Mouse (Mus musculus) megakaryocyte, adult 5-6 weeks (primary cell): Measurements from ENCODE around the gene BC005537. TPM values are rescaled to one million over a fixed set of nuclear protein-coding genes. Genes with fewer than 3 reads are reported as not detected.
"Not testable (repeated sequence)": the region's sequence is repeated elsewhere in the genome, so short reads cannot be mapped to it uniquely, and the experiment has no call there.

Experiments used
- ATAC-seq: 2 replicates; pipeline ENCODE4 v1.8.0; 2016; ENCODE audit warnings: mild to moderate bottlenecking, inconsistent platforms; ENCODE audit not compliant: poor library complexity, severe bottlenecking
- total RNA-seq, 2 experiments: library from RNA; stranded (forward) in 1 of 2; stranded (reverse) in 1 of 2; fragments of 153-499, 151-499 nt in 1 of 2; fragments of 221-1000, 200-1000 nt in 1 of 2; gene quantifications; 2 replicates each; pipeline versions ENCODE4 v1.2.3 to v1.2.4; 2015 to 2017

BC005537 gene
- 222 and 241 TPM in 2 replicates for total RNA-seq (2015)
- total RNA-seq (2017), result 97.2 and 116 TPM in 2 replicates

DNA sequence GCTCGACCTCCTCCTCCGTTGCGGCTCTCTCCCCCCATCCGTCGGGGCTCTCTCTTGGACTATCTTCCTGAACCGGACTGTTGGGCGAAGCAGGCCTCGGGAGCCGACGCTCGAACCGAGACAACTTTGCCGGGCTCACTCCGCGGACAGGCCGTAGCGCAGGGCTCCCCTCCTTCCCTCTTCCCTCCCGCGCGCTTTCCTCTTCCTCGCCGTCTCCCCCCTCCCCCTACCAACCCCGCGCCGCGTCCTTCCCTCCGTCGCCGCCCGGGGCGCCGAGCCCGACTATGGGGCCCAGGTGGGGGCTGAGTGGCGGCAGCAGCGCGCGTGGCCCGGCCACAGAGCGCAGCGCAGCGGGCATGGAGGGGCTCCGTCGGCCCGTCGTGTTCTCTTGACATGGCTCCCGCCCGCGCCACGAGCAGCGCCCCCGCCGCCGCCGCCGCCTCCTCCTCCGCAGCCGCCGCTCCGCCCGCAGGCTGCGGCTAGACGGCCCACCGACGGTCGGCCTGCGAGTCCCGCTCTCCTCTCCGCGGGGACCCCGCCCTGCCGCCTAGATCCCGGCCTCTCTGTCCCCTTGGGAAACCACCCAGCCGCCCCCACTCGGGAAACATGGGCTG is at the start of gene BC005537:
BC005537 (plus strand) TSS at position 350 of the 614 bp plus-strand sequence.
- peak; percentile 58 for ATAC-seq

DNA sequence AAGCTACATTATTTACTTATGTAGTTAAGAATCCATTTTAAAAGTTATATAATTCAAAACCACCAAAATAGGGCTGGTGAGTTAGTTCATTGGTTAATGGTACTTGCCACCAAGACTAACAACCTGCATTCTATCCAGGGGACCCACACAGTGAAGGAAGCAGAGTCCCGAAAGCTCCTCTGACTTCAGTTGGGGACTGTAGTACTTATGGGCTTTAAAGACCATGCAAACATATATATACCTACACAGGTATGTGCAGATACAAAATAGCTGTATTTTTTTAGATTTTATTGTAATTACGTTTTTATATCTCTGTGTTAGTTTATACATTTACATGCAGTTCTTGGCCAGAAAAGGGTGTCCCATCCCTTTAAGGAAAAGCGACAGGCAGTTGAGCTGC is 44.7 kb upstream of the BC005537 start:
- ATAC-seq, result no peak

DNA sequence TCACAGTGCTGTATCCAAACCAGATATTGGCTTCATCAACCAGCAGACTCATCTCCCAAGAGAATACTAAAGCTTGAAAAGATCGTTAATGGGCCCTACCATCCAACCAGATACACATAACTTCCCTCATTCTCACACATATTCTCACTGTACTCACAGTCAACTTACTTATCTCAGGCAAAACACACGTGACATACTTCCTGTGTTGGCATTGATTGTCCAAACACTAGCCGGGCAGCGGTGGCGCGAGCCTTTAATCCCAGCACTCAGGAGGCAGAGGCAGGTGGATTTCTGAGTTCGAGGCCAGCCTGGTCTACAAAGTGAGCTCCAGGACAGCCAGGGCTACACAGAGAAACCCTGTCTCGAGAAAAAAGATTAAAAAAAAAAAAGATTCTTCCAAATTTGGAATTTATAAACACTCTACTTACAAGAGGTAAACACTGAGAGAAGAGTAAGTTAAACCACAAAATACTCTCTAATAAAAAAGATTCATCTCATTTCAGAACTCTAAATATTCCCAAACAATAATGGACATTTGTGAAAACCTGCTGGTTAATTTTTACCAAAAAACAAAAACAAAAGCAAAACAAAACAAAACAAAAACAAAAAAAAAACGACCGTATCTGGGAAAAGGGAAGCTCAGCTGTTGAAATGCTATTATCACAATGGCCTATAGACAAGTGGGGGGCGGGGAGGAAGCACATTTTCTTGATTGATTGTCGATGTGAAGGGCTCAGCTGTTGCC is 43.5 kb upstream of the BC005537 start:
- ATAC-seq, result no peak

DNA sequence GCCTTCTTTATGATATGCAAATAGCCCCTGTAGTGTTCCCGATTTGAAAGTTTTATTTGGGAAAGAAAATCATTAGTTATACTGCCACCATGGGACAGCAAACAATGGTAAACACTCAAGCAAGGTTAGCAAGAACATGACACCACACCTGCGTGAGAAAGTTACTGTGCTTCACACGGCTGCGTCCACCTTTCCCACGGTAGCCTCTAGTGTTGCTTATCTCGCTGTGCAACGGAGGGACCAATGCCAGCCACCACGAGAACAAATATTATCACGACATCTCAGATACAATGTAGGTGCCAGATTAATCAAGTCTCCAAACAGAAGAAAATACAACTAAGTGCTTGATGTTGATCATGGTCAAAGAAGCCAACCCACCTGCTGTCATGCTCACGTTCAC is 42.0 kb upstream of the BC005537 start:
- ATAC-seq, result no peak

DNA sequence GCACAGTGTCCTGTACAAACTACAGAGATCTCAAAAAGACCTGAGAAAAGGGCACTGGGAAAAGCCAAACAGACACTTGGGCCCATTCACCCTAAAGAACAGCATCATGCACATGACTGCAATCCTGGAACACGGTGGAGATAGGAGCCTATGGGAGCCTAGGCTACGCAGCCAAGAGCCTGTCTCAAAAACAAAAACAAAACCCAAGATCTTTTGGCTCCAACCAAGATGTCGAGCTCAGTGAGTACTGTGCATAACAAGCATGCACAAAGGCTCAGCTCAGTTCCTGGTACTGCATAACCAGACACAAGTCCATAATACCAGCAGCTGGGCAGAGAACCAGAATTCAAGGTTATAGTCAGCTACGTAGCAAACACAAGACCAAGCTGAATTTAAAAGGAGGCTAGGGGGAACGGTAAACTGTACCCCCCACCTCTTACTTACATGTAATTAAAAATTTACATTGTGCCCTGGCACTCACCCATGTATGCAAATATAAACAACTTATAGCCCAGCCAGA is 41.0 kb upstream of the BC005537 start:
- ATAC-seq, result no peak

DNA sequence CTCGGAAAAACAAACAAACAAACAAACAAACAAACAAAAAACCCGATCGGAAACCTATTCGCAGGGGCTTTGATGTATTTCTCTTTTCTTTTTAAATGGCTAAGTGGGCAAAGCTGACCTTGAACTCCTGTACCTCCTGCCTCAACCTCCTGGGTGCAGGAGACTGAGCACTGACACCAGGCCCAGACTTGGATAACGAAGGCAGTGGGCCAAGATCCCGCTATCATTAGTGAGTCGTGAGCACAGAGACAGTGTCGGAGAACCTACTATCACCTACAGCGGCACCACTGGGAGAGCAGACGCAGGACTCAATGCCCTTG is 40.4 kb upstream of the BC005537 start:
- ATAC-seq, result peak; percentile 39

DNA sequence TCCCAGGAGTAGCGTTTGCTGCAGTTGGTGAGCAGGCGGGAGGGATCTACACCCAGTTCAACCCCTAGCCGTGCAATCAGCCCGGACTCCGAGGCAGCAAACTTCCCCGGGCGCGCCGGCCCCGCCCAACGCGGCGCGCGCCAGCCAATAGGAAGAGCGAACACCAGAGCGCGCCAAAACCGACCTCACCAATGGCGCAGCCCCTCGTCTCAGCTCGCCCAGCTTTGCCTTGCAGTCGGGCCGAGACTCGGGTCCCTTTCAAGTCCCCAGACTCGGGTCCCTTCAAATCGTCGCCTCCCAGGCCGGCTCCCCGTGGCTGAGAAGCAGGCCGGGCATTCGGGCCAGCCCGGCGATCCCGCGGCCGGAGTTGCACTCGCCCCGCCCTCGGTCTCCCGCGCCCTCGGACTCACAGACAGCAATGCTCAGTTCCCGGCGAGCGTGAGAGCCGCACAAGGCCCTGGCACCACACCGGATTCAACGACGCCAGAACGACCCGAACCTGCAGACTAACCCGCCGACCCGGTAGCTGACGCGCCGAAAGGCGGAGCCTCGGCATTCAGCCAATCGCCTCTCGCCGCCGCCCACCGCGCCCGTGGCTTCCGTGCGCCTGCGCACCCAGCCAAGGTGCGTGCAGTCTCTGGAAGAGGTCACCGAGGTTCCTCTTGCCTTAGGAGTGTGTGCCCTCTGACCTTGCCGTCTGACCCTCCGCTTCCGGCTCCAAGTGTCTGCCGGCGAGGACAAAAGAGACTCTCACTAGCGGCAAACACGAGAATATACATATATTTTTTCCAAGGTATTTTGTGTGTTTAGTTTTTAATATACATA is 39.8 kb upstream of the BC005537 start, which contains the start of gene Gmnn:
Gmnn (minus strand) TSS at position 521 of the 825 bp plus-strand sequence.
- ATAC-seq, result peak; percentile 94

DNA sequence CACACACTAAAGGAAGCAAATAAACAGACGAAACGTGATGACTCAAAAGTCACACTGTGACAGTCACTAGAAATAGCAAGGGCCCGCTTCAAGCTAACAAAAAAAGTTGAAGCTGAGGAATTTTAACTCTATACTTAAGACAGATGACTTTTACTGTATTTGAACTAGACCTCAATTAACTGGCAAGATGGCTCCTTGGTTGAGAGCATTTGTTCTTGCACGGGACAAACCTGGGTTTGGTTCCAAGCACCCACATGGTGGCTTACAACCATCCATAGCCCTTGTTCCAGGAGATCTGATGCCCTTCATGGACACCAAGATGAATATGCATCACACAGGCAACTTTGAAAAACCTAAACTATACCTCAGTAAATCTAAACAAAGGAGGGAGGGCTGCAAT is 39.2 kb upstream of the BC005537 start:
- no peak for ATAC-seq

DNA sequence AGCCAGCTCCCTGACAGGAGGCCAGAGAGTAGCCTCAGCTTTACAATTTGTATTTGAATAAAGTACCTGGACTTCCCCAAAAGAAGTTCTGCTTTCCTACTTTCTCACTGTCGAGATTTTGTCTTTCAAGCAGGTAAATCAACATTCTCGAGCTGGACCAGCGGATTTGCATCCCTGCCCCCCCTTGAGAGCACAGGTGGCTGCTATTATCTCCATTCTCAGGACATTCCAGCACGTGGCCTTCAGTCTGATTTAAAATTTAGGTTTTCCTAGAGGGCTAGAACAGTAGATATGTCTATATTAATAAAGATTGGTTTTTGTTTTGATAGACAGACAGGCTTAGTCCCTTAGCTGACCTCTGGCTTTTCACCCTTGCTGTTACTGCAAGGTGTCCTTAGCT is 33.6 kb upstream of the BC005537 start:
- ATAC-seq, result not testable (repeated sequence)

DNA sequence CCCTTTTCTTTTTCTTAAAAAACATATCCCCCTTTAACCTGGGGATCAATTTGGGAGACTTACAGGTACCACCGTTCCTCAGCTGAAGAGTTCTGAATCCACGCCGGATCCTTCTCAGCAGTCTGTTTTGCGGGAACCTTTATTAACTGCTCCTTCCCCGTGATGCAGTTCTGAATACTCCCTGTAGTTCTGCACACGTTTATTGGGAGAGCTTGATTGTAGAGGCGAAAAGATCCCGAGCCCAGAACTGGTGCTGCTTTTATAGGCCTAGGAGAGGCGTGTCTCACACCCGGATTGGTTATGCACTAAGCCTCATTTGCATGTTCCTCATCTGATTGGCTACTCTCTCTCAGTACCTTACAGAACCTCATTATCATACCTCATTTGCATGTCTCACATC is 30.0 kb upstream of the BC005537 start:
- not testable (repeated sequence) for ATAC-seq

DNA sequence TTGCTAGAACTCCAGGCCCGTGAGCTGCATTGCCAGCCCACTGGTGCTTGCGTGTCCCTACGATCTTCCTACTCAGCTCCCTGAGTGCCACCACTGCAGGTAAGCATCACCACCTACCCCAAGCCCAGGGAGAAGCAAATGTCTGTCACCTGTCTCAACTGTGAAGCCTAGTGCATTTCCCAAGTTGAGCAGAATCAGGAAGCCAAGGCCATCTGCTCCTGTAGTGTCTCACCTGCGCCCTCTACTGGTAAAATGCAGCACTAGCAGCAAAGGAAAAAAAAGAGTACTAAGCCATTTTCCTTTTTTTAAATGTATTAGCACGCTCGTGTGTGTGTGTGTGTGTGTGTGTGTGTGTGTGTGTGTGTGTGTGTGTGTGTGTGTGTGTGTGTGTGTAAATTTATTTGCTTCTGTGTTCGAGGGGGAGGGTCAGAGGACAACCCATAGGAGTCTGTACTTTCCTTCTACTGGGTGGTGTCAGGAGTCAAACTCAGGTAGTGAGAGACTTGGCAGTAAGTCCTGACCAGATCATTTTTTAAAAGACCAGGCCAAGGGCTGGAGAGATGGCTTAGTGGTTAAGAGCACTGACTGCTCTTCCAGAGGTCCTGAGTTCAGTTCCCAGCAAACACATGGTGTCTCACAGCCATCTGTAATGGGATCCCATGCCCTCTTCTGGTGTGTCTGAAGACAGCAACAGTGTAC is 25.2 kb upstream of the BC005537 start:
- peak; percentile 94 for ATAC-seq

DNA sequence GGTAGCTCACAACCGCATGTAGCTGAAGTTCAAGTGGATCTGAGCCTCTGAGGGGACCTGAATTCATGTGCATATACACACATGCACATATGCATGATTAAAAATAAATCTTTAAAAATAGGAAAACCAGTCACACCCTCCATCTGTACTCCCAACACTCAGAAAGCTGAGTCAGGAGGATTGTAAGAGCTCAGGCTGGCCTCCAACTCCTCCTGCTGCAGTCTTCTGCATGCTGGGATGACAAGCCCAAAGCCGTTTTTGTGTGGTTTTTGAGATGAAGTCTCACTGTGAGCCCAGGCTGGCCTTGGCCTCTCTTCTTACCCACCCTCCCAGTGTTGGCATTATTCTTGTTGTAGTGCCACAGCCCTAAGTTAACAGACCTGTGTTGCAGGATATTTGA is 23.4 kb upstream of the BC005537 start:
- no peak for ATAC-seq

DNA sequence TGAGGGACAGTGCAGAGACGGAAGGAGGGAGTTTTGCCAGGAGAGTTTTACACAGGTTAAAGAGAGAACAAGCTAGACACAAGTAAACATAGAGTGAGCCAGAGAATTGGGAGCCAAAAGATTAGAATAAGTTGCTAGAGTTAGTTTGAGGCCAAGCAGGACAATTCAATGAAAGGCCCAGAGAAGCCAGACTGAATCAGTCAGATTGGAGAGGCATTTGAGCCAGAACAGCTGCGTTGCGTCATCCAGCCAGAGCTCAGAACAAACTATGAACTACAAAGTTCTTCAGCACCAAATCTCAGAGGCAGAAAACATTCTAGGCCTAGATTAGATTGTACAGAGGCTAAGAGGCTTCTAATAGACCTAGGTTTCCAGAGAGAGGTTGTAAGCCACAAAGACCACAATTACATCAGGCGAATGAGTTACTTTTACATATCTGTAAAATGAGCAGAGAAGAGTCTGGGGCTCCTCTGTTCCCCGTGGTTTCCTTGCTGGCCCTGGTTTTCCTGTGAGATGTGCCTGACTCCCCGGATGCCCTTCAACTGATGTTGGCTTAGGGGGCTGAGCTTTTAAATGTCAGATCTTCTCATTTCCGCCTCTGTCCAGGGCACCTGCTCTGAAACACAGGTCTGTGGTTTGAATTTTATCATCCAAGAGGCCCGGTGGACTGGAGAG is 22.6 kb upstream of the BC005537 start:
- no peak for ATAC-seq

DNA sequence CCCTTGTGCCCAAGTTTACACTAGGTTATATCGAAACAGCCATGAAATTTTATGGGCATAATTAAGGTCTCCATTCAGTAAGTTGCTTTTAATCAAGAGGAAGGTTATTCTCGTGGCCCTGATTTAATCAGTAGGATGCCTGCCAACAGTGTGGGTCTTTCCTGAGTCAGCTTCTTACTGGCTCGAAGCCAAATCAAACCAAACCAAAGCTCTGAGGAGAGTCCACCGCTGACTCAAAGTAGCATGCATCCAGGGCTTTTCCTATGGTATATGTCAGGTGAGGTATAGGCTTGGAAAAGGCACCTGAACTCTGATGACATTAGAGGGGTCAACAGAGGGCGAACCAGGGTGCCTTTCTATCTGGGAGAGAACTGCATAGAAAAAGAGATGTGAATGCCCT is 19.5 kb upstream of the BC005537 start:
- ATAC-seq, result no peak

DNA sequence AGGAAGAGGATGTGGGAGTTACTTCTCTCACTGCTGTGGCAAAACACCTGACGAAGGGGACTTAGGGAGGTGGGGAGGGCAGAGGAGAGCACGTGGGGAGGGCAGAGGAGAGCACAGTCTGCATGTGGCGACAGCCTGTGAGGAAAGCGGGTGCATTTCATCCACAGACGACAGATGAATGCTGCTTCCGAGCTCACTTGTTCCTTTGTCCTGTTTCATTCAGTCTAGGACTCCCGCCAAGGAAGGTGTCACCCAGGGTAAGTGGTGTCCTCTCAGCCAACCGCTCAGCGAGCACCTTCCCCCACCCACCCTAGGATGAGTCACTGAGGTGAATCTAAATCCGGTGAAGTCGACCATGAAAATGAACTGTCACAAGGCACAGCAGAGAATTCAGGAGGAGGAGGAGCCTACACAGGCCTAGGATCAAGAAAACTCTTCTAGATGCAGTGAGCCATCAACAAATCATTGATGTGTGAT is 15.4 kb upstream of the BC005537 start:
- peak; percentile 70 for ATAC-seq

DNA sequence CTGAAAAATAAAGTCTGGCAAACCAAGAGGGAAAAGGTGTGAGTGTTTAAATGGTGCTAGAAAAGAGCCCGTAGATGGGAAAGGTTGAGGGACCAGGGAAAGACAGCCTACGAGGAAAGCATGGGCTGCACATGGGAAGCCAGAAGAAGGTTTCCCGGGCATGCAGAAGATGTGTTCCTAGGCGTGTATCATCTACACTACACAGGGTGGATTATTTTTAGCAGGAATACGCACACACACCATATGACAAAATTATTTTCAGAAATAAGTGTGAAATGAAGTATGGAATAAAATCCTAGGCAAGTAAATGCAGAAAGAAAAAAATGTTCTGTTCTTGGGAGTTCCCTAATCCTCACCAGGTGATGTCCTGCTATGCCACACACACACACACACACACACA is 14.0 kb upstream of the BC005537 start:
- ATAC-seq, result no peak

DNA sequence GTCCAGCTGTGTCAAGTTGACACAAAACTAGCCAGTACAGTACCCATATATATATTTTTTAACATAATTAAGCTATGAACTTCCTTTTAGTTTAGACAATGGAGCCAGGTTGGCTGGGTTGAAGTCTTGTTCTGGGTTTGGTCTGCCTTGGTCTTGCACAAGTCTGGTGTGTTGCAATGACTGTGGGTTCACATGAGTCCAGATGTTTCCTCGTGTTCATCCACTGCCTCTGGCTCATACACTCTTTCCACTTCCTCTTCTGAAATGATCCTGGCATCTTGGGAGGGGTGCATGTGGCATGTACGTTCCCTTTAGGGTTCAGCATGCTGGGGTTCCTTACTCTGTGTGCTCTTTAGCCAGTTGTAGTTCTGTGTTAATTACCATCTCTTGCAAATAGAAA is 10.1 kb upstream of the BC005537 start:
- ATAC-seq, result peak; percentile 96

DNA sequence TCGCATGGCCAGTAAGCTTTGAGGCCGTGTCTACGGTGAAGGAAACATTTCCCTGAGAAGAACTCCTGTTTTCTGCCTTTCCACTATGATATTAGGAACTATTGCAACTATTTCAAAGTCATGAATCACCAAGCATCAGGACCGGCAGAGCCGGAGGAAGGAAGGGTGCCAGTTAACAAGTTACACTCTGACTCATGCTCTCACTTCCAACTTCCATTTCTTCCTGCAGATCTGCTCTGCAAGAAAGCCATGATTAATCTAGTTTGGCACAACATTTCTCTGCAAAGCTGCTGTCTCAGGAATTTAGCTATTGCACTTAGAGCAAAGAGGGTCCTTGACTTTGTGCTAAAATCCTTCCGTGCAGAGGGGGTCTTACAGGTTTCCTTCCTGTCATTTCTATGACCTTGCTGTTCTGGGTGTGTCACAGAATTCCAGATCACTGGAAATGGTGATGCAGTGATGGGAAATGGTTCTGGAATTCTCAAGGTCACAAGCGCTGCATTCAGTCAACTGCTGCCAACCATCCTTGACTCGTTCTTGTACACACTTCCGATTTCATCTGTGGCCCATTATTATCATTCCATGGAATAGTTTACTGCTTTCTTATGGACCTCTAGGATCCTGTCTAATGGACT is 8.9 kb upstream of the BC005537 start:
- ATAC-seq, result peak; percentile 68

DNA sequence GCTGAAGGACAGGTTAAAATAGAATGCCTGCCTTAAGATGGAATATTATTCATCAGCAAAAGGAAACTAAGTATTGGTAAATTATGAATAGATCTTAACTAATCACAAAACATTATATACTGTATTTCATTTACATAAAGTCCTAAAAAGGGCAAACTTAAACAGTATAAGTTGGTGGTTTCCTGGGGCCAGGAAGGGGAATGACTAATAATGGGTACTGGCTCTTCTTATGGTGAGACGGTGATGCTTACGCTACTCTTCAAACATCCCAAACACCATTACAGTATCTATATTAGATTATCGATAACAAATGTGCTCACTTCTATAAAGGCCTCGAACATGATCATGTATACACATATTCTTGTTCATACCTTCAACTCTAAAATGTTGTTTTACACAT is 2.8 kb upstream of the BC005537 start:
- ATAC-seq, result no peak

DNA sequence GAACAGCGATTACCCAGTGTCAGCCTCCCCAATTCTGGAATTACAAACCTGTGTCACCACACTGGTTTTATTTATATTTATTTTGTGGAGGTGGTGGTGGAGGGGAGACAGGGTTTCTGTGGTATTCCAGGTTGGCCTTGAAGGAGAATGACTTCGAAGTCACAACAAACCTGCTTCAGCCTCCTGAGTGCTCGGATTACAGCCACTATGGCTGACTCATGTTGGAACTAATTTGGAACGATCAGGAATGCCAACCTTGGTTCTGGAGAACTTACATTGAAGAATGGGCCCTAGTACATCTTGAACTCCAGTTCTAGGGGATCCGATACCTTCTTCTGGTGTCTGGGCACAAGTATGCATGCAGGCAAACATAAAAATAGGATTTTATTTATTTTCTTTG is 2.1 kb upstream of the BC005537 start:
- no peak for ATAC-seq
